Mouse (Mus musculus): ENCODE data around the gene Ugt1a2. TPM values are rescaled to one million over a fixed set of nuclear protein-coding genes. Genes with fewer than 3 reads are reported as not detected.

The Ugt1a2 gene
- total and polyA plus RNA-seq, 2 experiments, result 0.57 to 10.4 TPM

DNA sequence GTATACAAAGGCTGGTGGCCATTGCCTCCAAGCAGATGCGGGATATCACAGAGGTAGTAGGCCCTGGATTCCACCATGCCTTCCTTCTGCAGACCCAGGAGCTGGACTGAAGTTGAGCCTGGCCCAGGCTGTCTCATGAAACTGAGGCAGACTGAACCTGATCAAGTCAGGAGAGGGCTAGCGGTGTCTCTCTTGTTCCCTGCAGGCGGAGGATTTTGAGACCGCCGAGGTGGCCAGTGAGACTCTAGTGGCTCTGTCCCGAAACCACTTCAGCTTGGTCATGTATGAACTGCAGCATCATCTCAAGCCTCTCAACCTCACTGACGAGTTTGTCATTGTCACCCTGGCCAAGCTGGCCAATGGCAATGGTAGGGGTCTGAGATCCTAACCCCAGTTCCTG lies 30.0 kb downstream of the Ugt1a2 start:
- WGBS, result 78% methylated on average over 7 of the region's 7 CpGs
- no peak overlapping the region for H3K9ac ChIP-seq (ENCODE audit: low read depth, low read length)
- TF ChIP-seq POLR2A (IDR thresholded peaks at IDR 0.05; ENCODE audit: extremely low read depth, insufficient read depth, low read length) (no peak), CTCF (IDR thresholded peaks at IDR 0.05; ENCODE audit: low read depth, low read length) (no peak)
- H3K4me3 ChIP-seq (ENCODE audit: insufficient read depth, low read depth, low read length), result no peak overlapping the region
- no peaks in the 10 kb centered on the region for H3K79me2 ChIP-seq (ENCODE audit: control insufficient read depth, insufficient read depth, low read length)
- no peaks in the 10 kb centered on the region for H3K27me3 ChIP-seq (ENCODE audit: control insufficient read depth, insufficient read depth, low read length)
- DNase-seq (ENCODE audit: extremely low read depth, low read depth, low spot score), result no peak
- H3K36me3 ChIP-seq (ENCODE audit: control insufficient read depth, insufficient read depth, low read length), result no peaks in the 10 kb centered on the region
- H3K4me1 ChIP-seq (ENCODE audit: control insufficient read depth, insufficient read depth, low read length), result no peaks in the 10 kb centered on the region; the same call in 1 of the 2 replicates
- H3K27ac ChIP-seq (replicated peaks; ENCODE audit: insufficient read depth, low read depth, low read length), result no peak overlapping the region

DNA sequence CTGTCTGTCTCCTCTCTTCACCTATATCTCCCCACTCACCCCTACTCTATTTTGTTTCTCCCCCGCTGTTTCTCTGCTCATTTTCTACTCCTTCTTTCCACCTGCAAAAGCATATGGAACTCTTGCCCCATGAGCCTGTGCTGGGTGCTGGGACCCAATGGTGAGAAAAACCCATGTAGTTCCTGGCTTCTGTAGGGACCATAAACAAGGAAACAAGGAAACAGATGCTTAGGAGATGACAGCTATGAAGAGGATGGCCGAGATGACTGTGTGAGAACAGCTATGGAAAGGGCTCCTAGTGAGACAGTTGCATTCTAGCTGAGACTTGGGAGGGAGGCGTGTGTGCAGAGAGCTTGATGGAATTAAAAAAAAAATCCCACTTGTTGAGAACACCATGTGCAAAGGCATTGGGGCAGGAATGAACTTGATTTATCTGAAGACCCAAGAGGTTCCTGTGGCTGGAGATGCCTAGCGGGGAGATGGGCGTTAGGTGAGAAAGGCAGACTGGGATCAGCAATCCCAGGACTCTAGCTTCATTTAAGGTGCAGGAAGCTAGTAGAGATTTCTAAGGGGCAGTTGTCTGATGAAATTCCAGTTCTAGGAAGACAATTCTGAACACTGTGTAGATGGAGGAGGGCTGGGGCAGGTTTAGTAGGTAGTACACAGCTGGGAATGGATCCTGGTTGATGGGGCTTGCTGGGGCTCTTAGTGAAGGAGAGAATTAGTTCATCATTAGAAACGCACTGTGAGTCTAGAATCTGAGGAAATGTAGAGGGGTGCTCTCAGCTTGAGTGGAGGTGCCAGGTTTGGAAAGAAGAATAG lies 30.8 kb downstream of the Ugt1a2 start:
- Histone ChIP-seq H3K27me3 (ENCODE audit: control insufficient read depth, insufficient read depth, low read length) (no peaks in the 10 kb centered on the region), H3K27ac (replicated peaks; ENCODE audit: insufficient read depth, low read depth, low read length) (no peak overlapping the region), H3K79me2 (ENCODE audit: control insufficient read depth, insufficient read depth, low read length) (no peaks in the 10 kb centered on the region), H3K4me3 (ENCODE audit: insufficient read depth, low read depth, low read length) (no peak overlapping the region), H3K4me1 (ENCODE audit: control insufficient read depth, insufficient read depth, low read length) (no peaks in the 10 kb centered on the region), H3K36me3 (ENCODE audit: control insufficient read depth, insufficient read depth, low read length) (no peaks in the 10 kb centered on the region), H3K9ac (ENCODE audit: low read depth, low read length) (no peak overlapping the region)
- TF ChIP-seq POLR2A (IDR thresholded peaks at IDR 0.05; ENCODE audit: extremely low read depth, insufficient read depth, low read length), result no peak
- no peak for TF ChIP-seq CTCF (IDR thresholded peaks at IDR 0.05; ENCODE audit: low read depth, low read length)
- WGBS, result 78% methylated on average over 6 of the region's 6 CpGs
- DNase-seq (ENCODE audit: extremely low read depth, low read depth, low spot score), result no peak

DNA sequence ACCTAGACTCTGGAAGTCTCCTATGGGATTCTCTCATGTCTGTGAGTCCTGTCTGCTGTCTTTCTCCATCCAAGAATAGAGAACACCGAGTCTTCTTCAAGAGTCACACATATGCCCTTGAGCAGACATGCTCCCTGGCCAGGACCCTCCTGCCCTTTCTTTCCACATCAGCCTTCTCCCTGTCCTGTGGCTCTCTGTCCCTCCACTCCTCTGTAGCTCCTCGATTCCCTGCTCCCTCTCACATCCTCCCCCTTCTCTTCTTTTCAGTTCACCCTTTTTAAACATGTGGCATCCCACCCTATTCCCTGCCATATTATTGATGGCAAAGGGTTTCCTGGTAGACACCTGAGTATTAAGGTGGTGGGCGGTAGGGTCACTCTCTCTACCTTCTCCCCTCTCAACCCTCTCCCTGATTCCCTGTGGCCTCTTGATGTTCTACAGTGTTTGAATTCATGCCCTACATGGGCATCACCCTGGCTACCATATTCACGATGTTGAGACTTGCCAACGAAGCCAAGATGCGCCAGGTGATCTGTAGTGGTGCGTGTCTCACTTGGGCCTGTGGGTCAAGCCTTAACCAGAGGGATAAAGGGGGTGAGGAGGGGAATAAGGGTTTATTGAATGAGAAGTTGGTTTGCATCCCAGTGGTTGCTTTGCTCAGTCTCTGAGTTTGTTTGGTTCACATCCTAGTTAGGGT lies 31.6 kb downstream of the Ugt1a2 start:
- Histone ChIP-seq H3K4me3 (ENCODE audit: insufficient read depth, low read depth, low read length) (no peak overlapping the region), H3K9ac (ENCODE audit: low read depth, low read length) (no peak overlapping the region), H3K4me1 (ENCODE audit: control insufficient read depth, insufficient read depth, low read length) (no peaks in the 10 kb centered on the region), H3K27ac (replicated peaks; ENCODE audit: insufficient read depth, low read depth, low read length) (no peak overlapping the region), H3K79me2 (ENCODE audit: control insufficient read depth, insufficient read depth, low read length) (no peaks in the 10 kb centered on the region), H3K27me3 (ENCODE audit: control insufficient read depth, insufficient read depth, low read length) (no peaks in the 10 kb centered on the region), H3K36me3 (ENCODE audit: control insufficient read depth, insufficient read depth, low read length) (no peaks in the 10 kb centered on the region)
- TF ChIP-seq CTCF (IDR thresholded peaks at IDR 0.05; ENCODE audit: low read depth, low read length) (no peak), POLR2A (IDR thresholded peaks at IDR 0.05; ENCODE audit: extremely low read depth, insufficient read depth, low read length) (no peak)
- WGBS, result 67% methylated on average over 7 of the region's 7 CpGs
- DNase-seq (ENCODE audit: extremely low read depth, low read depth, low spot score), result no peak

DNA sequence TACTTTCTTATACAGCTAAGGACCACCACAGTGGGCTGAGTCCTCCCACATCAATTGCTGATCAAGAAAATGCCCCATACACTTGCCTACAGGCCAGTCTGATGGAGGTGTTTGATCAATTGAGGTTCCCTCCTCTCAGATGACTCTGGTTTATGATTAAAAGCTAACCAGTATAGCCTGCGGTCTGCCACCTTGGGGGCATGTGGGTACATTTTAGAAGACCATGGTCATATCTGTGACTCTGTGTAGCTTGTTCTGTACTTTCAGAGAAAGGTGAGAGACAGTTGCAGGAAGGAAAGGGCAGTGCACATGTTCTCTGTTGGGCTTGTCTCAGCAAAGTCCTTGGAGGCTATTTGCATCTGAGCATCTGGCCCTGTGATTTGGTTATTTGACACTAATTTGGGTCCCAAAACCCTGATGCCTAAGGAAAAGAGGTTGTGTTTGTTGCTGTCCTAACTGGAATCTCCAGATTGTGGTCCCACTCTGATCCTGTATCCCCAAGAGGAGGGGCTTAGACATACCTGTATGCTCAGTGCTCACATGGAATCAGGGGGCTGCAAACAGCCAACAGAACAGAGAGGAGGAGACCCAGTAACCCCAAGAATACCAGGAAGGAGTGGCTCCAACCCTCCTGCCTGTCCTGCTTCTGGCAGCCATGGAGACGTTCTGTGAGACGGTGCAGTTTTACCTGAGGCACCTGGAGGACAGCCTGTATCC lies 32.4 kb downstream of the Ugt1a2 start:
- no peak overlapping the region for H3K9ac ChIP-seq (ENCODE audit: low read depth, low read length)

DNA sequence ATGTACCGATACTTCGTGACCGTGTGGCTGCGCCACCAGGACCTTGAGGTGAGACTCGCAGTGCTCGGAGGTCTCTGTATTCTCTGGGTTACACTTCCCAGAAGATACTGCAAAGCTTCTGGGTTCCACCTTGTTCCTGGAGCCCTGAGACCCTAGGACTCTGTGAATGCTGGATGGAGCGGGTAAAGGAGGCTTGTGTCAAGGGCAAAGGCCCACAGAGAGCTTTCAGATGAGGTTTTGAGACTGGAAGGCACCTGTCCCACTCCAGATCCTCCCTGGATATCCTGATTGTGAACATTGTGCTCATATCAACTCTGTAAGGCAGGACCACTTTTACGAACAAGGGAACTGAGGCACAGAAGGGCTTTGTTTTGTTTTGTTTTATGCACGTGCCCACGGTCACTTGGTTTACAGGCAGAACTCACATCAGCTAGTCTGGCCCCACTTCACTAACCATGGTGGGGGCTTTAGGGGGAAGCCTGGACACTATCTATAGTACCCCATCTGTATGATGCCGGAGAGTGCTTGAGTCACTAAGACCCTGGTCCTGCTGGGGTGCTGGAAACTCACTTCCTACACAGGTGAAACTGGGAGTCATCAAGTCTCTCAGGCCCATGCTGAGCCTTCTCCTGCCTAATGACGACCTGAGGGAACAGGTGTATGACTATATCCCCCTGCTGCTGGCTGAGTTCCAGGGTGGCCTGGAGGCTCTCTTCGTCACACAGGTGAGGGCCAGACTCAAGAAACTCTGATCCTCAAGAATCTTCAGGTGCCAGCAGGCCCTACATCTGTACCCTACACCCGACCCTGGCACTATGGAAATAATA lies 33.2 kb downstream of the Ugt1a2 start:
- no peak for DNase-seq (ENCODE audit: extremely low read depth, low read depth, low spot score)
- Histone ChIP-seq H3K9ac (ENCODE audit: low read depth, low read length) (no peak overlapping the region), H3K27ac (replicated peaks; ENCODE audit: insufficient read depth, low read depth, low read length) (no peak overlapping the region), H3K36me3 (ENCODE audit: control insufficient read depth, insufficient read depth, low read length) (no peaks in the 10 kb centered on the region), H3K79me2 (ENCODE audit: control insufficient read depth, insufficient read depth, low read length) (no peaks in the 10 kb centered on the region), H3K4me1 (ENCODE audit: control insufficient read depth, insufficient read depth, low read length) (no peaks in the 10 kb centered on the region), H3K27me3 (ENCODE audit: control insufficient read depth, insufficient read depth, low read length) (no peaks in the 10 kb centered on the region), H3K4me3 (ENCODE audit: insufficient read depth, low read depth, low read length) (no peak overlapping the region)
- no peak for TF ChIP-seq CTCF (IDR thresholded peaks at IDR 0.05; ENCODE audit: low read depth, low read length)
- WGBS, result 71% methylated on average over 14 of the region's 14 CpGs

More for the DNA sequence above, 32.4 kb downstream of the Ugt1a2 start:
- Histone ChIP-seq H3K27ac (replicated peaks; ENCODE audit: insufficient read depth, low read depth, low read length) (no peak overlapping the region), H3K27me3 (ENCODE audit: control insufficient read depth, insufficient read depth, low read length) (no peaks in the 10 kb centered on the region), H3K36me3 (ENCODE audit: control insufficient read depth, insufficient read depth, low read length) (no peaks in the 10 kb centered on the region), H3K4me3 (ENCODE audit: insufficient read depth, low read depth, low read length) (no peak overlapping the region), H3K79me2 (ENCODE audit: control insufficient read depth, insufficient read depth, low read length) (no peaks in the 10 kb centered on the region), H3K4me1 (ENCODE audit: control insufficient read depth, insufficient read depth, low read length) (no peaks in the 10 kb centered on the region)
- 52% methylated on average over 3 of the region's 3 CpGs for WGBS
- no peak for DNase-seq (ENCODE audit: extremely low read depth, low read depth, low spot score)
- no peak for TF ChIP-seq POLR2A (IDR thresholded peaks at IDR 0.05; ENCODE audit: extremely low read depth, insufficient read depth, low read length)
- TF ChIP-seq CTCF (IDR thresholded peaks at IDR 0.05; ENCODE audit: low read depth, low read length), result no peak

All from liver, adult 2 months (tissue).